Mouse (Mus musculus): ENCODE results near the gene Add2.

DNA sequence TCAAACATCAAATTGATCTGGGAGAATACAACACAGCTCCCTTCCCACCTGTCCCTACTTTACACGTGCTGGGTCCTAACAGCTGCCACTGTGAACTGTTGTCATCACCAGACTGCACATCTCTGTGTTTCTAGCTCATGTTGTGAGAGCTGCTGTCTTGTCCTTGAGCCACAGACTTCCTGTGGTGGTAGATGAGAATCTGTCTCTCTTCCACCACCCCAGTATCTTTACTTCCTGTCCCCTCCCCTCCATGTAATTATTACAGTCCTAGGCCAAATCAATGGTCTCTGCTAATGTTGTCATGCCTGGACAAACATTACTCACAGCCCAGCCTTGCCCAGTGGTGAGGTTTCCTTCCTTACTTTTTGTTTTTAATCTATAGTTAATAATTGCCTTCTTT lies 105.4 kb downstream of the Add2 start:
- TF ChIP-seq CTCF (IDR thresholded peaks at IDR 0.05; ENCODE audit: control insufficient read depth, insufficient read depth, insufficient replicate concordance, low read depth, low read length), result no peak
- no peak for TF ChIP-seq POLR2A (IDR thresholded peaks at IDR 0.05; ENCODE audit: control insufficient read depth, low read depth, low read length)
